Mouse (Mus musculus) lung, postnatal 10 days (tissue): ENCODE measurements around the gene Tuba4a.
"Not testable (repeated sequence)": the region's sequence is repeated elsewhere in the genome, so short reads cannot be mapped to it uniquely, and the experiment has no call there.

Experiments used
- DNase-seq: peaks from one replicate; pipeline ENCODE4 v3.0.0; 2021

Gene Tuba4a

GRCm38 (mm10) chr1:75234606-75235005, 14.9 kb upstream of the Tuba4a start:
- peak; percentile 79 for DNase-seq

GRCm38 (mm10) chr1:75232489-75232888, 12.8 kb upstream of the Tuba4a start:
- DNase-seq = not testable (repeated sequence)

- DNase-seq = no peak
These were observed 12.0 kb upstream of the Tuba4a start, which contains the start of gene A630095N17Rik for GRCm38 (mm10) chr1:75231664-75232152. A630095N17Rik (minus strand) TSS chr1:75232102.

- DNase-seq = no peak
These were observed 11.6 kb upstream of the Tuba4a start for GRCm38 (mm10) chr1:75231224-75231623.

GRCm38 (mm10) chr1:75230335-75230994, 10.8 kb upstream of the Tuba4a start:
- DNase-seq = no peak

- DNase-seq = no peak
These were observed 9.5 kb upstream of the Tuba4a start for GRCm38 (mm10) chr1:75229158-75229557.

GRCm38 (mm10) chr1:75227653-75228052, 8.0 kb upstream of the Tuba4a start:
- no peak for DNase-seq

GRCm38 (mm10) chr1:75226138-75226537, 6.5 kb upstream of the Tuba4a start:
- no peak for DNase-seq

- DNase-seq = no peak
These were observed 5.8 kb upstream of the Tuba4a start for GRCm38 (mm10) chr1:75225473-75225872.

GRCm38 (mm10) chr1:75223532-75223931, 3.9 kb upstream of the Tuba4a start:
- DNase-seq = no peak

GRCm38 (mm10) chr1:75222926-75223325, 3.3 kb upstream of the Tuba4a start:
- no peak for DNase-seq

- no peak for DNase-seq
These were observed 1.9 kb upstream of the Tuba4a start for GRCm38 (mm10) chr1:75221538-75221937.

- DNase-seq = peak; percentile 91
These were observed 587 bp downstream of the Tuba4a start for GRCm38 (mm10) chr1:75219078-75219477.

- peak; percentile 50 for DNase-seq
These were observed 1.3 kb downstream of the Tuba4a start for GRCm38 (mm10) chr1:75218227-75219001.

GRCm38 (mm10) chr1:75217893-75218226, 1.8 kb downstream of the Tuba4a start:
- DNase-seq = no peak

GRCm38 (mm10) chr1:75216797-75217585, 2.7 kb downstream of the Tuba4a start:
- DNase-seq = no peak

GRCm38 (mm10) chr1:75215785-75216184, 3.9 kb downstream of the Tuba4a start:
- no peak for DNase-seq

- DNase-seq = peak; percentile 31
These were observed 4.8 kb downstream of the Tuba4a start for GRCm38 (mm10) chr1:75214886-75215285.

GRCm38 (mm10) chr1:75214442-75214841, 5.2 kb downstream of the Tuba4a start:
- no peak for DNase-seq

- no peak for DNase-seq
These were observed 6.6 kb downstream of the Tuba4a start for GRCm38 (mm10) chr1:75213096-75213495.

- DNase-seq = no peak
These were observed 7.1 kb downstream of the Tuba4a start for GRCm38 (mm10) chr1:75212542-75212941.

- no peak for DNase-seq
These were observed 8.4 kb downstream of the Tuba4a start for GRCm38 (mm10) chr1:75211141-75211708.
